Mouse (Mus musculus) intestine, embryonic 16.5 days (tissue): ENCODE results near the gene Acvr1c. TPM values are rescaled to one million over a fixed set of nuclear protein-coding genes. Genes with fewer than 3 reads are reported as not detected.

Experiments used
- ATAC-seq: fragments of 200-750 bp; cut with Nextera tagmentation; 2 replicates; pipeline ENCODE4 v1.8.0; 2017; ENCODE audit warnings: moderate TSS enrichment, moderate library complexity
- H3K27ac ChIP-seq: fragments of 300-500 bp; sonication (generic); 2 replicates; pipeline ENCODE4 v1.5.1; 2014; ENCODE audit warnings: mild to moderate bottlenecking, low read length
- H3K27me3 ChIP-seq: fragments of 300-500 bp; sonication (generic); replicated peaks from 2 replicates; pipeline ENCODE4 v1.6.1; 2014; ENCODE audit warnings: low read length, control low read depth, mixed read lengths; ENCODE audit not compliant: control insufficient read depth, insufficient read depth
- H3K36me3 ChIP-seq: fragments of 300-500 bp; sonication (generic); 2 replicates; pipeline ENCODE4 v1.6.1; 2014; ENCODE audit warnings: low read length, control low read depth; ENCODE audit not compliant: control insufficient read depth, insufficient read depth
- H3K4me1 ChIP-seq: fragments of 300-500 bp; sonication (generic); 2 replicates; pipeline ENCODE4 v1.6.1; 2014; ENCODE audit warnings: low read length, control low read depth, mixed read lengths; ENCODE audit not compliant: control insufficient read depth, insufficient read depth
- H3K4me2 ChIP-seq: fragments of 300-500 bp; sonication (generic); 2 replicates; pipeline ENCODE4 v1.6.1; 2014; ENCODE audit warnings: low read depth, low read length, control low read depth
- H3K4me3 ChIP-seq: fragments of 300-500 bp; sonication (generic); 2 replicates; pipeline ENCODE4 v1.5.1; 2014; ENCODE audit warnings: mild to moderate bottlenecking, low read length
- H3K9ac ChIP-seq: fragments of 300-500 bp; sonication (generic); 2 replicates; pipeline ENCODE4 v1.6.1; 2014; ENCODE audit warnings: low read depth, low read length
- H3K9me3 ChIP-seq: fragments of 300-500 bp; sonication (generic); 2 replicates; pipeline ENCODE4 v1.6.1; 2016; ENCODE audit warnings: low read length, control low read depth; ENCODE audit not compliant: control insufficient read depth
- WGBS: fragments of 180-500 bp; shearing (Covaris S2); extraction: QIAGEN DNeasy Blood & Tissue Kit; methylation state at CpG from one replicate; pipeline ENCODE4 v1.1.7; 2014; 5-methylcytosine and 5-hydroxymethylcytosine counted together
- polyA plus RNA-seq: library from polyadenylated mRNA; unstranded; fragments of >200 nt; fragmentation: Nextera tagmentation; extraction: Ambion mirVana; gene quantifications from 2 replicates; pipeline ENCODE4 v1.2.1, GENCODE M21; 2015

Acvr1c gene
- polyA plus RNA-seq, 1 experiment from 2014 or later: 3.8 TPM

GRCm38 (mm10) chr2:58304450-58304849, 53.2 kb downstream of the Acvr1c start:
- H3K27me3 ChIP-seq: no peaks in the 10 kb centered on the region

GRCm38 (mm10) chr2:58289759-58290431, 67.8 kb downstream of the Acvr1c start:
- no peak overlapping the region for H3K4me3 ChIP-seq
- peak; percentile 83 for ATAC-seq
- H3K27ac ChIP-seq: no peak overlapping the region
- WGBS: 9% methylated on average over 9 of the region's 9 CpGs
- H3K4me2 ChIP-seq: peak overlapping the region; percentile 13; the same call in 1 of the 2 replicates
- no peak overlapping the region for H3K9ac ChIP-seq
- no peaks in the 10 kb centered on the region for H3K9me3 ChIP-seq
- no peaks in the 10 kb centered on the region for H3K36me3 ChIP-seq
- 0 out of 2 replicates have a peak, but pooled peaks cover 3% of the 10 kb centered on the region for H3K4me1 ChIP-seq
- no peaks in the 10 kb centered on the region for H3K27me3 ChIP-seq

More at GRCm38 (mm10) chr2:58304450-58304849, 53.2 kb downstream of the Acvr1c start:
- Histone ChIP-seq H3K27ac (no peak overlapping the region), H3K36me3 (no peaks in the 10 kb centered on the region), H3K4me2 (no peak overlapping the region), H3K9me3 (no peaks in the 10 kb centered on the region), H3K9ac (no peak overlapping the region), H3K4me1 (0 out of 2 replicates have a peak, but pooled peaks cover 3% of the 10 kb centered on the region), H3K4me3 (no peak overlapping the region)
- 60% methylated on average over 3 of the region's 3 CpGs for WGBS
- ATAC-seq: peak; percentile 46; the same call in 1 of the 2 replicates

DNA sequence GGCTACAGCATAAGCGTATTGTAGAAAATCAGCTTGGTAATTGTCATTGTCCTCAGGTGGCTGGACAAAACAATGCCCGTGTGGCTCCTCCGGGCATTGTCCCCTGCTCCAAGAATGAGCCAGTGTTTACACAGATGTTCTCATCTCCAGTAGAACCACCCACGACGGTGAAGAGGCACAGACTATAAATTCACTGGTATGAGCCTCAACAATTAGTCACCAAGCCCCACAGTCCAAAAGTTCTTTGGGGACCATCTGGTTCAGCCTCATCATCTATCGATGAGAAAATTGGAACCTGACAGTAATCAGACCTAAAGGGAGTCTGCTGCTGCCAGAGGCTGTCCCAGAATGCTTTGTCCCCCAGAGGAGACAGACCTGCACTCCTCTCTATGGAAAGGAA, 68.4 kb downstream of the Acvr1c start:
- WGBS: 37% methylated on average over 6 of the region's 6 CpGs
- H3K4me3 ChIP-seq: no peak overlapping the region
- no peaks in the 10 kb centered on the region for H3K27me3 ChIP-seq
- no peak overlapping the region for H3K4me2 ChIP-seq
- ATAC-seq: peak; percentile 31; the same call in 1 of the 2 replicates
- H3K4me1 ChIP-seq: 0 out of 2 replicates have a peak, but pooled peaks cover 3% of the 10 kb centered on the region
- no peak overlapping the region for H3K27ac ChIP-seq
- H3K36me3 ChIP-seq: no peaks in the 10 kb centered on the region
- H3K9ac ChIP-seq: no peak overlapping the region
- no peaks in the 10 kb centered on the region for H3K9me3 ChIP-seq

- 0 out of 2 replicates have a peak, but pooled peaks cover 2% of the 10 kb centered on the region for H3K4me1 ChIP-seq
- 58% methylated on average over 8 of the region's 8 CpGs for WGBS
- ATAC-seq: no peak
- H3K9me3 ChIP-seq: no peaks in the 10 kb centered on the region
- H3K4me2 ChIP-seq: no peak overlapping the region
- H3K36me3 ChIP-seq: no peaks in the 10 kb centered on the region
- no peak overlapping the region for H3K4me3 ChIP-seq
- no peaks in the 10 kb centered on the region for H3K27me3 ChIP-seq
- no peak overlapping the region for H3K27ac ChIP-seq
- no peak overlapping the region for H3K9ac ChIP-seq
Observed at GRCm38 (mm10) chr2:58282259-58282910, 75.3 kb downstream of the Acvr1c start.

DNA sequence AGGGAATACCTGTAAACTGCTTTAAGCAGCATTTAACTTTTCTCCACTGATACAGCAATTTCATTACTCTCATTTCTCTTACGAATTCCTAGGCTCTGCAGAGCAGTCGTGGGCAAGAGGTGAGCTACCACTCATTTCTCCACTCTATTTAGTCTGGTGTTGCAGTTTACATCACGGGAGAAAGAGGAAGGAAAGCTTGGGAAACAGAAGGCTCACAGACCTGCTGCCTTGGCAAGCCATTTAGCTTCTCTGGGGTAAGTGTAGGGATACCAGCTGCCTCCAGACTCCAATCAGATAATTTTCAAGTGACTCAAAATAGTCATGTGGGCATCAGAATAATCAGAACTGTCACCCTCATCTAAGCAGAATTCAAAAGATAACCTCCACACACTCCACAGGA, 76.6 kb downstream of the Acvr1c start:
- no peak overlapping the region for H3K9ac ChIP-seq
- WGBS: 61% methylated on average over 3 of the region's 3 CpGs
- no peak for ATAC-seq

DNA sequence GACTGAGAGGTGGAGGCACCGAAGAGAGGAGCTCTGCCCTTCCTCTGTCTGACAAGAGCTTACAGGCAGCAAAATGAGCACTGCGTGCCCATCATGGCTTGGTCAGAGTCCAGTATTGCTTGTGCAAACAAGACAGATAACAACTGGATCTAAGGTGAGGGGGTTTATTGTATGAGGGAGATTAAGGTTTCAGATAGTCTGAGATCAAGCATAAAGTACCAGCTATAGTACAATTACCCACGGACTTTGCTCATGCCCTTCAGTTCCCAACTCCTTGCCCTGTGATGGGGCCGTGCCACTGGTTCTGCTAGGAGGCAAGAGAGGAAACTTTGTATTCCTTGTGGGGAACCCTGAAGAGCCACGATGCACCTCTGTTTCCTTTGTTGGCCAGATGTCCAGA, 78.5 kb downstream of the Acvr1c start:
- Histone ChIP-seq H3K36me3 (no peaks in the 10 kb centered on the region), H3K4me1 (0 out of 2 replicates have a peak, but pooled peaks cover 2% of the 10 kb centered on the region), H3K4me2 (no peak overlapping the region), H3K4me3 (no peak overlapping the region), H3K9me3 (no peaks in the 10 kb centered on the region), H3K9ac (no peak overlapping the region), H3K27me3 (no peaks in the 10 kb centered on the region), H3K27ac (peak overlapping the region; percentile 77)
- WGBS: 59% methylated on average over 5 of the region's 5 CpGs
- peak; percentile 99 for ATAC-seq

More for the DNA sequence above, 76.6 kb downstream of the Acvr1c start:
- no peak overlapping the region for H3K4me3 ChIP-seq
- 0 out of 2 replicates have a peak, but pooled peaks cover 2% of the 10 kb centered on the region for H3K4me1 ChIP-seq
- no peaks in the 10 kb centered on the region for H3K36me3 ChIP-seq
- no peak overlapping the region for H3K27ac ChIP-seq
- no peaks in the 10 kb centered on the region for H3K27me3 ChIP-seq
- H3K4me2 ChIP-seq: no peak overlapping the region
- no peaks in the 10 kb centered on the region for H3K9me3 ChIP-seq

DNA sequence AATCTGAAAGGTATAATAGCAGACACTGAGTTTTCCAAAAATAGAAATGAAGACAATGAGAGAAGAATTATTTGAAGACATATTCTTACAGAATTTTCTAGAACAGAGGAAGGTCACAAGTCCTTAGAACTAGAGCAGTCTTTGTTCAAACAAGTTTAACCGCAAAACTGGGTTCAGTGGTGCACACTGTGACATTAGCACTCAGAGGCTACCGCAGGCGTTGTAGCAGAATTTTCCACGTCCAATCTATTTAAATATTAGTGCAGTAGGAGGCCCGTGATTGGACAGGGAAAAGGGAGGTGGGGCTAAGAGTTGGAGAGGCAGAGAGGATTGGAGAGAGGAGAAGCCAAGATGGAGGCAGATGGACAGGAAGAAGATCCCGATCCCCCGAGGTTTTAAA, 81.2 kb downstream of the Acvr1c start:
- Histone ChIP-seq H3K36me3 (no peaks in the 10 kb centered on the region), H3K4me2 (no peak overlapping the region), H3K9ac (no peak overlapping the region), H3K4me3 (no peak overlapping the region), H3K9me3 (no peaks in the 10 kb centered on the region), H3K27ac (no peak overlapping the region), H3K27me3 (no peaks in the 10 kb centered on the region), H3K4me1 (0 out of 2 replicates have a peak, but pooled peaks cover 2% of the 10 kb centered on the region)
- ATAC-seq: no peak
- WGBS: 89% methylated on average over 7 of the region's 7 CpGs

- no peaks in the 10 kb centered on the region for H3K27me3 ChIP-seq
- H3K4me1 ChIP-seq: no peaks in the 10 kb centered on the region
- H3K27ac ChIP-seq: no peak overlapping the region
- ATAC-seq: no peak
- 79% methylated on average over 4 of the region's 4 CpGs for WGBS
- H3K4me3 ChIP-seq: no peak overlapping the region
- H3K36me3 ChIP-seq: no peaks in the 10 kb centered on the region
- H3K9me3 ChIP-seq: no peaks in the 10 kb centered on the region
- no peak overlapping the region for H3K9ac ChIP-seq
- no peak overlapping the region for H3K4me2 ChIP-seq
Observed at GRCm38 (mm10) chr2:58240639-58241038, 117.1 kb downstream of the Acvr1c start.

GRCm38 (mm10) chr2:58237487-58237886, 120.2 kb downstream of the Acvr1c start:
- H3K27ac ChIP-seq: no peak overlapping the region
- no peak overlapping the region for H3K9ac ChIP-seq
- H3K27me3 ChIP-seq: no peaks in the 10 kb centered on the region
- WGBS: 76% methylated on average over 2 of the region's 2 CpGs
- no peaks in the 10 kb centered on the region for H3K9me3 ChIP-seq
- H3K36me3 ChIP-seq: no peaks in the 10 kb centered on the region
- no peak overlapping the region for H3K4me3 ChIP-seq
- no peaks in the 10 kb centered on the region for H3K4me1 ChIP-seq
- ATAC-seq: no peak
- H3K4me2 ChIP-seq: no peak overlapping the region
